Mouse (Mus musculus): ENCODE measurements at regions not wholly inside any gene's neighbourhood (a gene's known extent, or its start where the extent isn't known, plus 50 kb on each side); places are given as distances from the start of the nearest gene placed in this dataset.

DNA sequence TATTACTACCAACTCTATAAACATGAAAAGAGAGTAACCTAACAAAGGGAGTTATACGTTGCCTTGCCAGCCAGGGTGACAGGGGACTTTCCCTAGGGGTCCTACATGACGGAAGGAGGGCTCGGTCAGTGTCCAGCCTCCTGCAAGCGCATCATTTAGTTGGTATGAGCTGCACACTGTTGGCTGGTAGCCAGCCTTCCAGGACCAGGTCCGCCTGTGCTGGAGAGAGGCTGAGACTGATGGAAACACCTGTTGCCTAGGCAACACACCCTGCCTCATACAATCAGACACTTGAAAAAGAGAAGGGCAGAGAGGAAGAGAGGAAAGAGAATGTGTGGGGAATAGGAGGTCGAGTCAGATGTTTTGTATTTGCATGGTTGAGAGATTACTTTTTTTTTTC is 93.3 kb upstream of the Rybp start:
- TF ChIP-seq POLR2A (IDR thresholded peaks at IDR 0.05; ENCODE audit: borderline replicate concordance, extremely low read depth, insufficient read depth, insufficient read length, poor library complexity, severe bottlenecking) (no peak), CTCF (IDR thresholded peaks at IDR 0.05; ENCODE audit: borderline replicate concordance, extremely low read depth, insufficient read depth, insufficient read length) (no peak)
- DNase-seq (ENCODE audit: low read depth) = peak; percentile 91

DNA sequence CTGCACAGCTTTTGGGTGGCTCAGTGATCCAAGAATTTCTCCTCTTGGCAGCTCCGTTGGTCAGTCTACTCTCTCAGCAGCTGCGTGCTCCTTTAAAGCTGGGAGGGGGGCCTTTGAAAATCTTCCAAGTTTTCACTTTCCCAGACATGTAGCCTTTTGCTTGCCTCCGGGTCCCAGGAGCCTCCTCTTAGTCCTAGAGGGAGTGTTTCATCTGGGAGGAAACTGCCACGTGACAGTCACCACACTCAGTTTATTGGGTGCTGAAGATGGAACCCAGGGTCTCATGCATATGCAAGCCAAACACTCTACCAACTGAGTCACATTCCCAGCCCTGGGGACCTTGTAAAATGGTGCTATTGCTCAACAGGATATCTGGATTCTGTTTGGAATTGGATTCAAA is 92.5 kb upstream of the Rybp start:
- TF ChIP-seq POLR2A (IDR thresholded peaks at IDR 0.05; ENCODE audit: borderline replicate concordance, extremely low read depth, insufficient read depth, insufficient read length, poor library complexity, severe bottlenecking) = no peak
- TF ChIP-seq CTCF (IDR thresholded peaks at IDR 0.05; ENCODE audit: borderline replicate concordance, extremely low read depth, insufficient read depth, insufficient read length) = no peak
- peak; percentile 49 for DNase-seq (ENCODE audit: low read depth)

DNA sequence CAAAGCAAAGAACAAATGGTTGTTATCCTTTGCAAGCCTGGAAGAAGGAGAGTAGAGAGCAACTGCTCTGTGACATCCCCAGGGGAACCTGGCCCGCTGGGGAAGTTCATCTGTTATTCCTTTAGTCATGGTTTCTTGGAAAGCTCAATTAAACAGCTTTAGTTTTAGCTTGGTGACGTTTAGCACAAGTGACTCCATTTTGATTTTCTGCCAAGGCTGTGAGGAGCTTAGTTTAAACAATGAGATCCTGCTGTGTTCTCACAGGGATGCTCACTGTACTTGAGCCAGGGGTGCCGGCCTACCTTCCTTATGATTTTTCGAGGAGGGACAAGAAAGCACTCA is 91.2 kb upstream of the Rybp start:
- TF ChIP-seq POLR2A (IDR thresholded peaks at IDR 0.05; ENCODE audit: borderline replicate concordance, extremely low read depth, insufficient read depth, insufficient read length, poor library complexity, severe bottlenecking) = no peak
- no peak for TF ChIP-seq CTCF (IDR thresholded peaks at IDR 0.05; ENCODE audit: borderline replicate concordance, extremely low read depth, insufficient read depth, insufficient read length)
- peak; percentile 64 for DNase-seq (ENCODE audit: low read depth)

DNA sequence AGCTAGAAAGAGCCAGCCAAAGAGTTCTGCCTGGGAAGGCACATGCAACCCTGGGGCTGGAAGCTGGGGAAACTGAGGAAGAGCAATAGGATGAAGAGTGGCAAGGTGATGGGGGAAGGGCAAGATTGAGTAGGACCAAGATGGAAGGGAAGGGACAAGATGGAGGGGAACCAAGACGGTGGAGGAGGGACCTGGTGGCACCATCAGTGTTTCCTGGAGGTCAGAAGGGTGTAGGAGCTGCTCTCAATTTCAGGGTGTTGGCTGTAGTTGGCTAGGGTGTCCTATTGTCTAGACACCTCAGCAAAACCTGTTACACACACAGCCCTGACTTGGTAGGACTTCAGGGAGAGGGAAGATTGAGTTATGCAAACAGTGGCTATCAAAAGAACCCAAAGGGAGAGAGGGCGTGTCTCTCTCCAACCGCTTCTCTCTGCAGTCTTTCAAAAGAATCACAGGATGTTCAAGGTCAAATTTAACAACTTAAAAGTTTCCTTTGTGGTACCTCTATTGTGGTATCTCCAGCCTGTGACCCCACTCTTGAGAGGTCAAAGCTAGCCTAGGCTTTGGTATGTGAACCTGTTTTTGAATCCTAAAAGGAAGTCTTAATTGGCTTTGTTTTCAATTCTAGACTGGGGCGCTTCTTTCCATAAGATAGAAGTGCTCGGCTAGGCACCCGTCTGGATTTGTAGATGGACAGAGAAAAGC is 90.7 kb upstream of the Rybp start:
- TF ChIP-seq CTCF (IDR thresholded peaks at IDR 0.05; ENCODE audit: borderline replicate concordance, extremely low read depth, insufficient read depth, insufficient read length) = no peak
- no peak for TF ChIP-seq POLR2A (IDR thresholded peaks at IDR 0.05; ENCODE audit: borderline replicate concordance, extremely low read depth, insufficient read depth, insufficient read length, poor library complexity, severe bottlenecking)

DNA sequence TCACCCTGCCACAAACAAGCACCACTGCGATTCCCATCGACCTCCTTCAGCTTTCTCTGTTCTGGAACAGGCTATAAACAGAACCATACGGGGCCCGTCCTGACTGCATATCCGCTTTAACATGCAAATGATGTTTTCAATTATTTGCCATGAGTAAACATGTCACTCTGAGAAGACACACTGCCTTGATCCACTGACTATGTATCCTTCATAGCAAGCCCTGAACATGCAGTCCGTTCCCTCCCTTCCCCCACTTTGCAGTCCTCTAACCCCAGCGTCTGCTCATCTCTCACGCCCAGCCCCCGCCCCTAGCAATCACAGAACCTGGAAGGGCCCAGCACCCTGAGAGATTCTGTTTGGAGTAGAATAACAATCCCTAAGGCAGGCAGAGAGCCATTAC is 89.4 kb upstream of the Rybp start:
- DNase-seq (ENCODE audit: low read depth) = peak; percentile 55
- TF ChIP-seq POLR2A (IDR thresholded peaks at IDR 0.05; ENCODE audit: borderline replicate concordance, extremely low read depth, insufficient read depth, insufficient read length, poor library complexity, severe bottlenecking) = no peak
- TF ChIP-seq CTCF (IDR thresholded peaks at IDR 0.05; ENCODE audit: borderline replicate concordance, extremely low read depth, insufficient read depth, insufficient read length) = no peak

More for the DNA sequence above, 90.7 kb upstream of the Rybp start:
- DNase-seq (ENCODE audit: low read depth) = no peak

DNA sequence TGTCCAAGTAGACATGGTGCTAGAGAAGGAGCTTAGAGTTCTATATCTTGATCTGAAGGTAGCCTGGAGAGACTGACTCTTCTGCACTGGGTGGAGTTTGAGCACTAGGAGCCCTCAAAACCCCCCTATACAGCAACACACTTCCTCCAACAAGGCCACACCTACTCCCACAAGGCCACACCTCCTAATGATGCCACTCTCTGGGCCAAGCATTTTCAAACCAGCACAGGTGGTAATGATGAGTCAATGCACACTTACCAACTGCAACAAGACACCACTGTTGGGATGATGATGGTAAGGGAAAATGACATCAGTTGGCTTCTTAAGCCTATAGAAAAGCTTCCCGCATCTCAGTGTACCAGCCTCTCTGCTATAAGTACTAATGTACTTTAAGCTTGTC is 83.5 kb upstream of the Rybp start:
- TF ChIP-seq POLR2A (IDR thresholded peaks at IDR 0.05; ENCODE audit: borderline replicate concordance, extremely low read depth, insufficient read depth, insufficient read length, poor library complexity, severe bottlenecking) (no peak), CTCF (IDR thresholded peaks at IDR 0.05; ENCODE audit: borderline replicate concordance, extremely low read depth, insufficient read depth, insufficient read length) (no peak)
- no peak for DNase-seq (ENCODE audit: low read depth)

DNA sequence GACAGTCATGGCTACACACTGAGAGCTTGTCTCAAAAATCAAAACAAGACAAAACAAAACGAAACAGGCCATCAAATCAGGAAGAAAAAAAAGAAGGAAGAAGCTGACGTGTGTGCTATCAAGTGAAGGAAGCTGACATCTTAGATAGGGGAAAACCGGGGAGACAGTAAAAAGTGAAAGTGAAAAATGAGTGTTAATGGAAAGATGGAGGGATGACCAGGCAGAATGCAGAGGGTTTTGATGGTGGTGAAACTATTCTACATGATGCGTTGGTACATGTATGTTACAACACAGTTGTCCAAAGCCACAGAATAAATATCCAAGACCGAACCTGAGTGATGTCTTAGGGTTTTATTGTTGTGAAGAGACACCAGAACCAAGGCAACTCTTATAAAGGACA is 83.1 kb upstream of the Rybp start:
- DNase-seq (ENCODE audit: low read depth) = no peak
- TF ChIP-seq POLR2A (IDR thresholded peaks at IDR 0.05; ENCODE audit: borderline replicate concordance, extremely low read depth, insufficient read depth, insufficient read length, poor library complexity, severe bottlenecking) = no peak
- no peak for TF ChIP-seq CTCF (IDR thresholded peaks at IDR 0.05; ENCODE audit: borderline replicate concordance, extremely low read depth, insufficient read depth, insufficient read length)

DNA sequence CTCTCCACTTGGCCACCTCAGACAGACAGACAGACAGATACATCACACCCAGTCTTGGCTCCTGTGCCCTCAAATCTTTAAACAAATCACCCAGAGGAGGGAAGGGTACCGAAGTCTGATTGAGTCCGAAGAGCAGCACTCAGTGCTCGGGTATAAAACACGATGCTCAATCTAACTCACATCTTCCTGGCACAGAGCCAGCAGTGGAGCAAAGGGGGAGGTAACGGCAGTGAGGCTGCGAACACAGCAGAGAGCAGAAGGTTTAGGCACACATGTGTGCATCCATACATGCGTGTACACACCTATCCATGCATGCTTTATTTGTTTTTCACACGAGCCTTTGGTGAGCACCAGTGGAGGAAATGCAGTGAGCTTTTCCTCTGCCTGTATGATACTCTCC is 78.9 kb upstream of the Rybp start:
- no peak for TF ChIP-seq CTCF (IDR thresholded peaks at IDR 0.05; ENCODE audit: borderline replicate concordance, extremely low read depth, insufficient read depth, insufficient read length)
- TF ChIP-seq POLR2A (IDR thresholded peaks at IDR 0.05; ENCODE audit: borderline replicate concordance, extremely low read depth, insufficient read depth, insufficient read length, poor library complexity, severe bottlenecking) = no peak
- peak; percentile 57 for DNase-seq (ENCODE audit: low read depth)

DNA sequence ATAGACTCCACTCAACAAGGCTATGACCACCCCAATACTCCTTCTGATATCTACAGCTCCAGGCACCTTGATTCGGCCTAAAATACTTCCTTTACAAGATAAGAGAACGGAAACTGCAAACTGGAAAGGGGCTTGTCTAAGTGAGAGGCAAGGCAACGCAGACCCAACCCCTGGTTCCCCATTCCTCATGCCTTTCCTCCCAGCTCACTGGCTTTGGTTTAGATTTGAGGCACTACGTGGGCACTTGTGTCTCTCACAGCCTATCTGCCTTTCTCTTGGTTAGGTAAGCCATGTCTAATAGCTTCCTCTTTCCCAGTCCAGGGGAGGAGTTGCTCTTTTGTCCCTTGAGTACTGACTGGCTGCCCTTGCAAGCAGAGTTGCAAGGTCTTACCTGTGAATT is 78.5 kb upstream of the Rybp start:
- no peak for TF ChIP-seq CTCF (IDR thresholded peaks at IDR 0.05; ENCODE audit: borderline replicate concordance, extremely low read depth, insufficient read depth, insufficient read length)
- no peak for TF ChIP-seq POLR2A (IDR thresholded peaks at IDR 0.05; ENCODE audit: borderline replicate concordance, extremely low read depth, insufficient read depth, insufficient read length, poor library complexity, severe bottlenecking)
- DNase-seq (ENCODE audit: low read depth) = no peak

DNA sequence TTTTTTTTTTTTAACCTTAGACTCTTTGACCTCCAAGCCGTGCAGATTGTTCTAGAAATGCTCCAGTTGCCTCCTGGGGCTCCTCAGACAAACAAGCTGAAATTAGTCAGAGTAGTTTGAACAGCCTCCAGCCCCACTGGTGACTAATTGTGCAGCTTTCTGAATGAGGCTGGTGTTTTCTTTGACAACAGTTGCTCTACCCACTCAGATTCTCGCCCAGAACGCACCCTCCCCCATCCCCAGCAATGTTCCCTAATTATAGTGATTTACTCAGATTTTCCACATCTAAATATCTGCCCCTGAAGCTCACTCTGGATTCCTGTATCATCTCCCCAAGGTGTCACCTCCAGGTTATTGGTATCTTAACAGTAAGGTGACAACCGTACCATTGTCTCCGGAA is 76.4 kb upstream of the Rybp start:
- peak; percentile 71 for DNase-seq (ENCODE audit: low read depth)
- no peak for TF ChIP-seq POLR2A (IDR thresholded peaks at IDR 0.05; ENCODE audit: borderline replicate concordance, extremely low read depth, insufficient read depth, insufficient read length, poor library complexity, severe bottlenecking)
- TF ChIP-seq CTCF (IDR thresholded peaks at IDR 0.05; ENCODE audit: borderline replicate concordance, extremely low read depth, insufficient read depth, insufficient read length) = no peak

DNA sequence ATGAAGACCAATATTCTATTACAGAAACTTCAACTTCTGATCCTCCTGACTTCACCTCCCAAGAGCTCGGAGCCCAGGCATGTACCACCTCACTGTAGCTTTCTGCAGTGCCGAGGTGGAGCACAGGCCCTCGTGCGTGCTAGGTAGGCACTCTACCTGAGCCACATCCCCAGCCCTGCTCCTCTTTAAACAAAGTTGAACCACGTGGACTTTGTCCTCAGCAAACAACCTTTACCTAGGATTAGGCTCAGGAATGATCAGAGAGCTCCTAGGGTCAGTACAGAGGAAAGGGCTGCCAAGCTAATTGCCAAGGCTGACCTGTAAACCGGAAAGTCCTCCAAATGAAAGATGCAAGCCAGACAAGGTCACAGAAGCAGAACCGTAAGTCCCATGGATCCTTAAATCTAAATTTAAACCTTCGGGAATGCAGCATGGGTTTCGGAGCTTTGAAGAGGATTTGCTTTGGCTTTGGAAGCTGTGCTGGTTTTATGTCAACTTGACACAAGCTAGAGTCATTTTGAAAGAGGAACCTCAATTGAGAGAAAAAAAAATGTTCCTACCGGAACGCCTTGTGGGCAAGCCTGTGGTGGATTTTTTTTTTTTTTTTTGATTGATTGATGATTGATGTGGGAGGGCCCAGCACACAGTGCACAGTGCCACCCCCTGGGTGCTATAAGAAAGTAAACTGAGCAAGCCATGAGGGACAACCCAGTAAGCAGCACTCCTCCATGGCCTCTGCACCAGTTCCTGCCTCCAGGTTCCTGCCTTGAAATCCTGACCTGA is 69.5 kb upstream of the Rybp start:
- DNase-seq (ENCODE audit: low read depth) = no peak
- TF ChIP-seq POLR2A (IDR thresholded peaks at IDR 0.05; ENCODE audit: borderline replicate concordance, extremely low read depth, insufficient read depth, insufficient read length, poor library complexity, severe bottlenecking) = no peak
- no peak for TF ChIP-seq CTCF (IDR thresholded peaks at IDR 0.05; ENCODE audit: borderline replicate concordance, extremely low read depth, insufficient read depth, insufficient read length)

DNA sequence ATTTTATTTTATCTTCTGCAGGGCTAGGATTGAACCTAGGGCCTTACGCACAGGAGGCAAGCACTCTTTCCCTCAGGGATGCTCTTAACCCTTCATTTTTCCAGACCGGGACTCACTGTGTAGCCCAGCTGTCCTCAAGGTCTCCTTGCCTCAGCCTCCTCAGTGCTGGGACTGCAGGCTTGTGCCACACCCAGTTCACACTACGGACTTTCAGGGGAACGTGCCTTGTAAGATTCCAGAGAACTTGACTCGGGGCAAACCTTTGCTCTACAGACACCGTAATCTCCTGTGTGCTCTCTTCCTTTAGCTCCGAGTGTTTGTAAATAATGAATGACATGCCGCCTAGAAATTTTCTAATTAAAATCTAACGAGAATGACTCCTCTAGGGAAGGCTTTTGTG is 68.6 kb upstream of the Rybp start:
- DNase-seq (ENCODE audit: low read depth) = no peak

More for the DNA sequence above, 68.6 kb upstream of the Rybp start:
- TF ChIP-seq POLR2A (IDR thresholded peaks at IDR 0.05; ENCODE audit: borderline replicate concordance, extremely low read depth, insufficient read depth, insufficient read length, poor library complexity, severe bottlenecking) (no peak), CTCF (IDR thresholded peaks at IDR 0.05; ENCODE audit: borderline replicate concordance, extremely low read depth, insufficient read depth, insufficient read length) (no peak)

Measured in brain, embryonic 14.5 days (tissue).